Mouse (Mus musculus) erythroblast, embryonic 14.5 days (primary cell): ENCODE results near the gene Il27.

ENCODE experiments used
- GATA1 ChIP-seq: IDR thresholded peaks from 2 replicates; pipeline ENCODE4 v1.6.1; 2012; ENCODE audit warnings: low read length, inconsistent platforms, mixed read lengths
- TAL1 ChIP-seq: IDR thresholded peaks from 3 replicates; pipeline ENCODE4 v1.6.1; 2012; ENCODE audit warnings: low read length, inconsistent platforms, mixed read lengths

- TF ChIP-seq GATA1, result no peak
- no peak for TF ChIP-seq TAL1
Measured at GRCm38 (mm10) chr7:126625369-126625768, 30.6 kb upstream of the Il27 start.
